Mouse (Mus musculus) layer of hippocampus, adult 9-11 months (tissue): ENCODE measurements around the gene Phf12.
A peak's percentile ranks its signal among the peaks of the same experiment; 100 is the strongest.
"Not testable (repeated sequence)": the region's sequence is repeated elsewhere in the genome, so short reads cannot be mapped to it uniquely, and the experiment has no call there.

Experiments
- DNase-seq: peaks from one replicate; pipeline ENCODE4 v3.0.0; 2022

Phf12 gene

DNA sequence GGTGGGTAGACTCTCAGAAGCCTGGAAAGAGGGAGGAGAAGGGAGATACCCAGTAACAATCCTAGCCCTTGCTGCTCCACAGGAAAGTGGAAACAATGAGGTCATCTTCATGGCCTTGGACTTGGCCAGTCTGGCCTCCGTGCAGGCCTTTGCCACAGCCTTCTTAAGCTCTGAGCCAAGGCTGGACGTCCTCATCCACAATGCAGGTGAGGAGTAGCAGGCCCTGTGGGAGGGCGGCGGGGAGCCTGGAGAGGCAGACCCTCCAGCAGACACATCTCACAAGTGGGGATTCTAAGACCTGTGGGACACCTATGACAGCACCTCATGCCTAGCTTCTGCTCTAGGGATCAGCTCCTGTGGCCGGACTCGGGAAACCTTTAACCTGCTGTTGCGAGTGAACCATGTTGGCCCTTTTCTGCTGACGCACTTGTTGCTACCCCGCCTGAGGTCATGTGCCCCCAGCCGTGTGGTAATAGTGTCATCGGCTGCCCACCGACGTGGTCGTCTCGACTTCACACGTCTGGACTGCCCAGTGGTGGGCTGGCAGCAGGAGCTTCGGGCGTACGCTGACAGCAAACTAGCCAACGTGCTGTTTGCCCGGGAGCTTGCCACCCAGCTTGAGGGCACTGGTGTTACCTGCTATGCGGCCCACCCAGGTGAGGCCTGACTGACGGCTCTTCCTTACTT lies 51.5 kb downstream of the Phf12 start:
- DNase-seq, result no peak

GRCm38 (mm10) chr11:78036791-78037190 lies 54.2 kb downstream of the Phf12 start:
- no peak for DNase-seq

GRCm38 (mm10) chr11:78037831-78038752 lies 55.5 kb downstream of the Phf12 start, which contains the start of gene Flot2:
Gene Flot2 (plus strand): TSS chr11:78037931.
- no peak for DNase-seq

DNA sequence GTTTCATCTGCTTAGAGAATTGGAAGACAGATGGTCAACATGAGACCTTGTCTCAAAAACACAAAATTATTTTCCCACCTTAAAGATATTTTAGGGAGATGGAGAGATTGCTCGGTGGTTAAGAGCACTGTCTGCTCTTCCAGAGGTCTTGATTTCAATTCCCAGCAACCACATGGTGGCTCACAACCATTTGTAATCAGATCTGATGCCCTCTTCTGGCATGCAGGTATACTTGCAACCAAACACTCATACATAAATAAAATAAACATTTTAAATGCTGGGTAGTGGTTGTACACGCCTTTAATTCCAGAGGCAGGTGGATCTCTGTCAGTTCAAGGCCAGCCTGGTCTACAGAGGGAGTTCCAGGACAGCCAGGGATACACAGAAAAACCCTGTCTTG lies 58.3 kb downstream of the Phf12 start:
- DNase-seq, result no peak

GRCm38 (mm10) chr11:78042290-78042870 lies 59.8 kb downstream of the Phf12 start:
- not testable (repeated sequence) for DNase-seq

- peak; percentile 44 for DNase-seq
These were observed 62.3 kb downstream of the Phf12 start for GRCm38 (mm10) chr11:78044758-78045251.

DNA sequence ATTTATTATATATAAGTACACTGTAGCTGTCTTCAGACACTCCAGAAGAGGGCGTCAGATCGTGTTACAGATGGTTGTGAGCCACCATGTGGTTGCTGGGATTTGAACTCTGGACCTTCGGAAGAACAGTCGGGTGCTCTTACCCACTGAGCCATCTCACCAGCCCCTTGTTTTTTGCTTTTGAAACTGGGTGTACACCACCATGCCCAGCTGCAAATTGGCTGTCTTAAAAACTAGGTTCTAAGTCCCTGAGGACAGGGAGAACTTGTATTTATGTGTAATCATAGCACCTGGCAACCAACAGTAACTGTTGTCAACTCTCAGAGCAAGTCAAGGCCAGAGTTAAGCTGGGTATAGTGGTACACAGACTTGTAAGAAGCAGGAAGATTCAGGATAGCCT lies 66.1 kb downstream of the Phf12 start:
- not testable (repeated sequence) for DNase-seq

GRCm38 (mm10) chr11:78053078-78053477 lies 70.5 kb downstream of the Phf12 start:
- no peak for DNase-seq

- no peak for DNase-seq
These were observed 74.4 kb downstream of the Phf12 start for GRCm38 (mm10) chr11:78056946-78057345.

DNA sequence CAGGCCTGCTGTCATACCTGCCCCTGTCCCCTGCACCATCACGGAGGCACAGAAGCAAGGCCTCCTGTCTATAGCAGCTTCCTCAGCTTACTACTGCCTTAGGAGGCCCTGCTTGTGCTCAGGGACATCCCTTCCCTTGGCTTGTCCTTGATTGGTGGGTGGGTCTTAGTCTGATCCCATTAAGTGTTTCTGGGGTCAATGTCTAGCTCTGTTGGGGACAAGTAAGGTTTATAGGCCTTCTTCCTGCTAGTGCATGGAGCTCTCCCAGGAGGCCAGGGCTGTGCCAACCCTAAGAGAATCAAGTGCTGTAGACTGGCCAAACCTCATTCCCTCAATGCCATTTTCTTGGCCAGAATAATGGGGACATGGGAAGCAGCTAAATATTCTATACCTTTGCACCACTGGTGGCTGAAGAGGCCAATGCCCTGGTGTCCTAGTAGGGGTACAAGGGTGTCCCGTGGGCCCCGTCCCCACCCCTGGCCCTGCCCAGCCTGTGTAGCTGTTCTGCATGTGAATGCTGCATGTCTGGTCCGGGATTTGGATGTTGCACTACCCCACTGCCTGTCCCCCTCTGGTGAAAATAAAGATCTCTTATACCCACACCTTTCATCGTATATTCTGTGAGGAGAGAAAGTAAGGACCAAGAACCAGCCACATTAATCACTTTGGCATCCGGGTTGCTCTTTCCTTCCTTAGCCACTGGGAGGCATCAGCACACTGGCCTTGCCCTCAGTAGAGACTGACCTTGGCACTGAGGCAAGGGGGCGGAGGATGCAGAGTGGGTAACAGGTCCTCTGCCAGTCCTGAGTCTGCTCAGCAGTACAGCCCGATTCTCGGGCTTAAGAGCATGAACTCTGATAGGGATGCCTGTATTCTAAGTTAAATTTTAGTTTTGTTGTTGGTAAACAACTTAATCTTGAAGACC lies 77.5 kb downstream of the Phf12 start:
- peak; percentile 54 for DNase-seq

GRCm38 (mm10) chr11:78062563-78062962 lies 80.0 kb downstream of the Phf12 start:
- DNase-seq, result no peak

- no peak for DNase-seq
These were observed 83.4 kb downstream of the Phf12 start for GRCm38 (mm10) chr11:78065906-78066305.

GRCm38 (mm10) chr11:78066641-78067040 lies 84.1 kb downstream of the Phf12 start:
- DNase-seq, result no peak

DNA sequence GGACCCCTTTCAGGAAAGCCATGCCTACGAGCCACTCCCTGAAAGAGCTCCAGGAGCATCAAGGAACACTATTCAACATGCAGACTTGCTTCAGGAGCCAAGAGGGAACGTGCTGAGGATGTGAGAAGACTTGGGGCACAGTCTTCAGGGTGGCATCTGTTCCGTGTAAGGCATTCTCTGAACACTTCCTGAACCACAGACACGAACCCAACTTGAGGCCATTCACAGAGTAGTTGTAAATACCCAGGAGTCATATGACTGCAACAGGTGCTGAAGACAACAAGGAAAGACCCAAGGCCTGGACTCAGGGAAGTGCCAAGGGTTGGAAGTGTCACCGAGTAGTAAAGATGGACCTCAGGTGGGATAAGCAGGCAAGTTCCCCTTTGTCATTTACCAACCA lies 85.0 kb downstream of the Phf12 start:
- no peak for DNase-seq

- DNase-seq, result no peak
These were observed 86.6 kb downstream of the Phf12 start for GRCm38 (mm10) chr11:78069130-78069529.

- no peak for DNase-seq
These were observed 87.1 kb downstream of the Phf12 start for GRCm38 (mm10) chr11:78069646-78070045.

GRCm38 (mm10) chr11:78071938-78072337 lies 89.4 kb downstream of the Phf12 start:
- no peak for DNase-seq

DNA sequence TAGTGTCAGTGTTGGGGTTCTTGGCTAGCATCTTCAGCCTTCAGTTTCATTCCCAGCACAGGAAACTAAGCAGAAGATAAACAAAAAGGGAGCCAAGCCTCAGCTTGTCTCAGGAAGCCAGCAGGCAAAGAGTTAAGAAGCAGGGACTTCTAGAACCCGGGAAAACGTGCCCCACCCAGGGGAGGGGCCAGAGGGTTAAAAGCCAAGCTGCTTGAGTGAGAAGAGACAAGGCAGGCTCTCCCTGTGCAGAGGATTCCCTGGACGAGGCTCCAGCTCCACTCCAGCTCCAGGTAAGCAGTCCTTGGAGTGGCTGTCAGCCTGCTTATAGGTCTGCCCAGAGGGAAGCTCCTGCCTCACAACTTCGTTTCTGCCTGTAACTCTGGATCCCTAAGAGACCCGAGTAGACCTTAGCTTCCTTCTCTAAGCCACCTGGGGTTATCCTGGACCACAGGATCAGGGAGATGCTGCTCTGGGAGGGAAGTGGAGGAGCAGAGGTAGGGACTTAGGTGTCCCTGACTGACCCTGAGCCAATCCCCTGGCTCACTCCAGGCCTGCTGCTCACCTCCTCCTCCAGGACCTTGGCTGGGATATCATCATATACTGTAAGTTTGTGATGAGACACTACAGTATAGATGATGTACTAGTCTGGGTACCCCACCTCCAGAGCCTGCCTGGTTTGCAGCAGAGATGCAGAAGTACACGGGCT lies 90.0 kb downstream of the Phf12 start:
- no peak for DNase-seq

DNA sequence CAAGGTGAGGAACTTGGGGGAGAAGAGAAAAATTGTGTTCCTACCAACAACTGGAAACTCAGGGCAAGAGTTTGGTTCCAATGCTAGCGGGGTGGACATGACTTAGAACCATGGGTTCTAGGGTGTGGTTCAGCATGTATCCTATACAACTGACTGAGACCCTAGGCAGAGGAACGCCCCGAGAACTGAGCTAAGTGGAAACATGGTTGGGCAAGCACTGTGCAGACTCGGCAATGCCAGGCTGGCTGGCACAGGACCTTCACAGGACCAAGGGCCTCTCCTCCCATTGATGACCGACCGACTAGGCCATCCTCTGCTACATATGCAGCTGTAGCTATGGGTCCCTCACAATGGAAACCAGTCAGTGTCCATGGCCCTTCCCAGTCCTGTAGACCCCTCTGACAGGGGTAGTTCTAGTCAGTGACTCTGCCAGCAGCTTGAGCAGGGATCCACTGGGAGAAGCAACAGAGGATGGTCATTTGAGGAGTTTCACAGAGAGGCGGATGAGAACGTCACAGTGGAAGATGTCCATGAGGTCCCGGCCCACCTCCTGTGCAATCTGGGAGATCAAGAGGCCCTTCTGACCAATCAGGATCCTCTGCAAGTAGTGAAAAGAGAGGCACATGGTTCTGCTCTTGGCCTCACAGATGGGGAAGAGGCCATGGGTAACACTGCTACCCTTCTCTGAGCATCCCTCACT lies 91.2 kb downstream of the Phf12 start:
- no peak for DNase-seq

GRCm38 (mm10) chr11:78074277-78074652 lies 91.7 kb downstream of the Phf12 start:
- DNase-seq, result no peak

- no peak for DNase-seq
These were observed 92.1 kb downstream of the Phf12 start for GRCm38 (mm10) chr11:78074666-78075065.
